Comparison of ENCODE assay signal across 17 mouse cellular contexts in the genomic region with DNA sequence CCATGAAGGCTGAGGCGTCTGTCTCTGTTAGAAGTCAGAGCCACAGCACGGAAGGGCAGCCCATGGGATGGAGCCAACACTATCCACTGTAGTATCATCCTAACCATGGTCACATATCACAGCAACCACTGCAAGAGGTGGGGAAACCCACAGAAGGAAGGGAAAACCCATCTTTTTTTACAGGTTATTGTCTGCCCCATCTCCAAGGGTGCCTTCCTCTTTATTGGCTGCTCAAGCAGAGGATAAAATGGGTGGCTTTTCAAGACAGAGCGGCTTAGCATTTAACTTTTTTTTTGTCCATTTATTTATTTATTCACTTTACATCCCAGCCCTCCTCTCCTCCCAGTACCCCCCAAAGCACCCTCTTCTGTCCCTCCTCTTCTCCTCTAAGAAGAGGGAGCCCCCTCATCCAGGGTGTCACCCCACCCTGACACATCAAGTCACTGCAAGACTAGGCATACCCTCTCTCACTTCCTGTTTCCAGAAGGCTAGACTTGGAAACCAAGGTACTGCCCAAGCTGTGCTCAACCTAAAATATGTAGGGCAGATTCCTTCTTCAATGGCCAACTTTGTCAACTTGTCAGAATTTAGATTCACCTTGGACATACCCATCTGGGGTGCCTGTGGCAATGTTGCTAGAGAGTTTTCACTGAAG. TPM values are rescaled to one million over a fixed set of nuclear protein-coding genes. Genes with fewer than 3 reads are reported as not detected.
"Had no signal": no experiment of that assay in that cellular context is flagged by ENCODE, and none has a peak within 500 bp of the region (broad histone marks: within the 10 kb centered on the region; RNA-seq: fewer than 3 reads in every experiment).

No protein-coding gene starts in this region.

- H3K27ac ChIP-seq: liver, embryonic 14.5 days; lung, embryonic 15.5 days; macrophage; midbrain, embryonic 13.5 days; midbrain, embryonic 15.5 days; neural tube, embryonic 12.5 days had no signal

- H3K9ac ChIP-seq: liver, embryonic 14.5 days; lung, embryonic 15.5 days; midbrain, embryonic 13.5 days; midbrain, embryonic 15.5 days; neural tube, embryonic 12.5 days had no signal

- H3K4me3 ChIP-seq: lung, embryonic 15.5 days; megakaryocyte, embryonic 14.5 days; midbrain, embryonic 13.5 days; midbrain, embryonic 15.5 days; neural tube, embryonic 12.5 days had no signal

- H3K9me3 ChIP-seq: lung, embryonic 15.5 days; midbrain, embryonic 15.5 days had no signal

- H3K27me3 ChIP-seq: lung, embryonic 15.5 days; megakaryocyte, embryonic 14.5 days; midbrain, embryonic 13.5 days; midbrain, embryonic 15.5 days; neural tube, embryonic 12.5 days had no signal

- ATAC-seq: lung, postnatal 0 days; midbrain, embryonic 13.5 days; midbrain, embryonic 15.5 days had no signal

- H3K4me2 ChIP-seq: lung, embryonic 15.5 days; midbrain, embryonic 11.5 days; midbrain, embryonic 13.5 days; midbrain, embryonic 15.5 days; neural tube, embryonic 12.5 days had no signal

- DNase-seq: lung, adult 18-20 months; lung, postnatal 14 days; lung, postnatal 36 days; retina, postnatal 1 day; right cerebral cortex, postnatal 14 days; thymus, adult 18-20 months; thymus, postnatal 14 days; thymus, postnatal 36 days had no signal

- H3K36me3 ChIP-seq: lung, embryonic 15.5 days; midbrain, embryonic 13.5 days; midbrain, embryonic 15.5 days; neural tube, embryonic 12.5 days had no signal

- H3K4me1 ChIP-seq: lung, embryonic 15.5 days; megakaryocyte, embryonic 14.5 days; midbrain, embryonic 15.5 days; neural tube, embryonic 12.5 days had no signal

RNA-seq across cellular contexts. Expression of gene Egr2, which starts 51.1 kb away (rescaled TPM):
- polyA plus RNA-seq: midbrain, embryonic 11.5 days had no signal
